Mouse (Mus musculus): ENCODE measurements around the gene Sh3d21.

The Sh3d21 gene

GRCm38 (mm10) chr4:126146974-126147532 is 16.2 kb downstream of the Sh3d21 start:
- DNase-seq (ENCODE audit: low spot score in 2 of 2) = no peak

- no peak for DNase-seq (ENCODE audit: low spot score in 2 of 2)
Measured at GRCm38 (mm10) chr4:126145396-126145795, 17.9 kb downstream of the Sh3d21 start.

GRCm38 (mm10) chr4:126141021-126141420 is 22.3 kb downstream of the Sh3d21 start:
- no peak for DNase-seq (ENCODE audit: low spot score in 2 of 2)

GRCm38 (mm10) chr4:126137773-126138172 is 25.5 kb downstream of the Sh3d21 start:
- DNase-seq (ENCODE audit: low spot score in 2 of 2) = no peak

- no peak for DNase-seq (ENCODE audit: low spot score in 2 of 2)
Measured at GRCm38 (mm10) chr4:126134639-126135038, 28.7 kb downstream of the Sh3d21 start.

GRCm38 (mm10) chr4:126134236-126134635 is 29.1 kb downstream of the Sh3d21 start:
- no peak for DNase-seq (ENCODE audit: low spot score in 2 of 2)

- no peak for DNase-seq (ENCODE audit: low spot score in 2 of 2)
Measured at GRCm38 (mm10) chr4:126132636-126133264, 30.5 kb downstream of the Sh3d21 start.

GRCm38 (mm10) chr4:126131290-126132121 is 31.8 kb downstream of the Sh3d21 start:
- DNase-seq (ENCODE audit: low spot score in 2 of 2) = peak in 1 of 2 experiments; percentile 64

GRCm38 (mm10) chr4:126130502-126130901 is 32.8 kb downstream of the Sh3d21 start:
- DNase-seq (ENCODE audit: low spot score in 2 of 2) = no peak

- peak; percentile 33 to 63 for DNase-seq (ENCODE audit: low spot score in 2 of 2)
Measured at GRCm38 (mm10) chr4:126123309-126124040, 39.8 kb downstream of the Sh3d21 start.

GRCm38 (mm10) chr4:126120506-126120905 is 42.8 kb downstream of the Sh3d21 start:
- DNase-seq (ENCODE audit: low spot score in 2 of 2) = no peak

GRCm38 (mm10) chr4:126120052-126120451 is 43.2 kb downstream of the Sh3d21 start:
- no peak for DNase-seq (ENCODE audit: low spot score in 2 of 2)

- DNase-seq (ENCODE audit: low spot score in 2 of 2) = no peak
Measured at GRCm38 (mm10) chr4:126119051-126119450, 44.2 kb downstream of the Sh3d21 start.

GRCm38 (mm10) chr4:126118651-126119050 is 44.6 kb downstream of the Sh3d21 start:
- peak; percentile 78 to 86 for DNase-seq (ENCODE audit: low spot score in 2 of 2)

GRCm38 (mm10) chr4:126117116-126117515 is 46.2 kb downstream of the Sh3d21 start:
- no peak for DNase-seq (ENCODE audit: low spot score in 2 of 2)

GRCm38 (mm10) chr4:126115871-126116521 is 47.3 kb downstream of the Sh3d21 start:
- DNase-seq (ENCODE audit: low spot score in 2 of 2) = no peak

GRCm38 (mm10) chr4:126115411-126115810 is 47.9 kb downstream of the Sh3d21 start:
- DNase-seq (ENCODE audit: low spot score in 2 of 2) = no peak

- DNase-seq (ENCODE audit: low spot score in 2 of 2) = no peak
Measured at GRCm38 (mm10) chr4:126113943-126114342, 49.3 kb downstream of the Sh3d21 start.

- DNase-seq (ENCODE audit: low spot score in 2 of 2) = no peak
Measured at GRCm38 (mm10) chr4:126113243-126113642, 50.0 kb downstream of the Sh3d21 start.

- no peak for DNase-seq (ENCODE audit: low spot score in 2 of 2)
Measured at GRCm38 (mm10) chr4:126111153-126111549, 52.1 kb downstream of the Sh3d21 start.

- DNase-seq (ENCODE audit: low spot score in 2 of 2) = peak; percentile 83 to 84
Measured at GRCm38 (mm10) chr4:126110374-126111152, 52.7 kb downstream of the Sh3d21 start.

Data from frontal cortex, postnatal 36 days (tissue).